Mouse (Mus musculus) kidney, postnatal 0 days (tissue): ENCODE data around the gene Il12rb1. TPM values are rescaled to one million over a fixed set of nuclear protein-coding genes. Genes with fewer than 3 reads are reported as not detected.

ENCODE experiments used
- ATAC-seq: fragments of 200-750 bp; cut with Nextera tagmentation; replicated peaks from 2 replicates; pipeline ENCODE4 v1.8.0; 2017; ENCODE audit warnings: low read depth, moderate number of reproducible peaks, moderate TSS enrichment, moderate library complexity; ENCODE audit not compliant: low FRiP score
- DNase-seq: peaks from one replicate; pipeline ENCODE4 v3.0.0-alpha.2; 2016; ENCODE audit warnings: low spot score
- H3K27ac ChIP-seq: fragments of 300-500 bp; sonication (generic); 2 replicates; pipeline ENCODE4 v1.5.1; 2014; ENCODE audit warnings: mild to moderate bottlenecking
- H3K27me3 ChIP-seq: fragments of 300-500 bp; sonication (generic); 2 replicates; pipeline ENCODE4 v1.6.1; 2014; ENCODE audit warnings: low read length, mixed read lengths; ENCODE audit not compliant: insufficient read depth
- H3K36me3 ChIP-seq: fragments of 300-500 bp; sonication (generic); 2 replicates; pipeline ENCODE4 v1.6.1; 2014; ENCODE audit warnings: low read length, mixed read lengths; ENCODE audit not compliant: insufficient read depth
- H3K4me1 ChIP-seq: fragments of 300-500 bp; sonication (generic); replicated peaks from 2 replicates; pipeline ENCODE4 v1.6.1; 2014; ENCODE audit warnings: antibody characterized with exemption, low read length, mixed read lengths; ENCODE audit not compliant: insufficient read depth
- H3K4me2 ChIP-seq: fragments of 300-500 bp; sonication (generic); 2 replicates; pipeline ENCODE4 v1.6.1; 2014; ENCODE audit warnings: mild to moderate bottlenecking, low read length, moderate library complexity, mixed read lengths
- H3K4me3 ChIP-seq: fragments of 300-500 bp; sonication (generic); replicated peaks from 2 replicates; pipeline ENCODE4 v1.5.1; 2014; ENCODE audit warnings: low read depth, low read length
- H3K9ac ChIP-seq: fragments of 300-500 bp; sonication (generic); 2 replicates; pipeline ENCODE4 v1.6.1; 2014; ENCODE audit warnings: low read depth, low read length
- H3K9me3 ChIP-seq: fragments of 300-500 bp; sonication (generic); replicated peaks from 2 replicates; pipeline ENCODE4 v1.6.1; 2016; ENCODE audit warnings: low read length, inconsistent platforms, mixed read lengths
- CTCF ChIP-seq: IDR thresholded peaks from 2 replicates; pipeline ENCODE4 v1.5.1; 2016; ENCODE audit warnings: antibody characterized with exemption, low read depth, mild to moderate bottlenecking, moderate library complexity
- WGBS: fragments of 180-500 bp; shearing (Covaris S2); extraction: QIAGEN DNeasy Blood & Tissue Kit; methylation state at CpG from one replicate; pipeline ENCODE4 v1.1.7; 2014; 5-methylcytosine and 5-hydroxymethylcytosine counted together
- polyA plus RNA-seq: library from polyadenylated mRNA; unstranded; fragments of >200 nt; fragmentation: Nextera tagmentation; extraction: Ambion mirVana; gene quantifications from 2 replicates; pipeline ENCODE4 v1.2.1, GENCODE M21; 2015

Gene Il12rb1
- polyA plus RNA-seq: 0.09 and 0.13 TPM in 2 replicates

DNA sequence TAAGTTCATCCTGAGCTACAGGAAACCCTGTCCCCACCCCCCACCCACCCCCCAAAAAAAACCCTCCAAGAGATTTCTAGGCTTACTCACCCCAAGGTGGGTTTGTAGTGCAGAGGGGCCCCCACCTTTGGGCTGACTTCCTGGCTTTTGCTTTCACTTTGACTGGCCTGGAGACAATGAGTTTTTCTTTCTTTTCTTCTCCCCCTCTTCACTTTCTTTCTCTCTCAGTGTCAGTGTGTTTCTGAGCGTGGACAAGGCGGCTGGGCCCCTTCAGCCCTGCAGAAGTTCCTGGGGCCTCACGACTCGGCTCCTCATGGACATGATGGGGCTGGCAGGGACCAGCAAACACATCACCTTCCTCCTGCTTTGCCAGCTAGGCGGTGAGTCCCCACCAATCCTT, at the start of gene Il12rb1:
Gene Il12rb1 (plus strand): TSS at position 211 of the 400 bp plus-strand sequence.
- H3K9me3 ChIP-seq: no peaks in the 10 kb centered on the region
- DNase-seq (no peak), ATAC-seq (no peak)
- H3K27me3 ChIP-seq: peaks cover 6% of the 10 kb centered on the region; the same call in 1 of the 2 replicates
- H3K36me3 ChIP-seq: no peaks in the 10 kb centered on the region
- no peak within 1 kb of the TSS for H3K9ac ChIP-seq
- H3K27ac ChIP-seq: no peak within 1 kb of the TSS
- H3K4me1 ChIP-seq: peaks cover 9% of the 10 kb centered on the region
- no peak for TF ChIP-seq CTCF
- no peak within 1 kb of the TSS for H3K4me3 ChIP-seq
- WGBS: 80% methylated on average over 5 of the region's 5 CpGs
- no peak within 1 kb of the TSS for H3K4me2 ChIP-seq

DNA sequence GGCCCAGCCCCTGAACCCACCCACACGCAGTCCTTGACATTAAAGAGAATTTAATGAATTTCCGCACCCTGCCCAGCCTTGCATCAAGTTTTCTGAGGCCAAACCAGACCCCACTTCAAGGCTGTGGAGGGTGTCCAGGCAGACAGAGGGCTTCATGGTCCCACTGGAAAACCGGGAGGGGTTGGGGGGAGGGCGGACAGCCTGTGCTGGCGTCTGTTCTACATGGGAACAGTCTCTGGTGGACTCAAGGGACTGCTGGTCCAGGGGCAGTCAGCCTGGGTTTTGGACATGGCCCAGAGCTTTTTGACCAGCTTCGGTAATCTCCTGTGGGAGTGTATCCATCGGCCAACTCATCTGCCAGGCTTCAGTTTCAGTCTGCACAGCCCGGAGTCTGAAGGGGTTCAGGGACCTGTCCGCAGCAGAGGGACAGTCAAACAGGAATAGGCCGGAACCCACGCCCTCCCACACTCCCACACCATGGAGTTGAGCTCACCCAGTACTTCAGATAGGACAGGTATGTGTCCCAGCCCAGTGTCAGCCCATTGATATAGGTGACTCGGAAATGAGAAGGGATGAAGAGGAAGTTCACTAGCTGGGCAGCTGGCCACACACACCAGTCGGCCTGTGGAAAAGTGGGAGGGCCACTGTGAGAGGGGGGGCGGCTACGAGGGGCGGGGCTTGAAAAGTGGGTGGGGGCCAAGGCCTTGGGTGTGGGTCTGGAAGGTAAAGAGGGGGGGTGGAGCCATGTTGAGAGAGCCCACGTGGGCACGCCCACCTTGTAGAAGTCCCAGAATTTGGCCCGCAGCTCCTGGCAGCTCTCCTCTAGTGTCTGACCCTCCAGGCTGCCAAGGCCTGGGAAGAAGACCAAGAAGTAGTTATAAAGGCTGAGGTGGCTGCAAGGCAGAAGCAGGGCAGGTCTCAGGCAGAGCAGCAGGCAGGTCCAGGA, 49.4 kb upstream of the Il12rb1 start:
- Histone ChIP-seq H3K9me3 (no peaks in the 10 kb centered on the region), H3K4me2 (no peak overlapping the region), H3K27ac (no peak overlapping the region), H3K27me3 (no peaks in the 10 kb centered on the region), H3K9ac (no peak overlapping the region), H3K4me1 (peaks cover 20% of the 10 kb centered on the region), H3K4me3 (no peak overlapping the region), H3K36me3 (0 out of 2 replicates have a peak, but pooled peaks cover 12% of the 10 kb centered on the region)
- DNase-seq (no peak), ATAC-seq (no peak)
- 55% methylated on average over 19 of the region's 19 CpGs for WGBS
- no peak for TF ChIP-seq CTCF

GRCm38 (mm10) chr8:70760350-70760749, 47.9 kb upstream of the Il12rb1 start:
- Histone ChIP-seq H3K4me3 (peak overlapping the region; percentile 62), H3K4me2 (peak overlapping the region; percentile 99), H3K9ac (peak overlapping the region; percentile 82), H3K27me3 (no peaks in the 10 kb centered on the region), H3K36me3 (0 out of 2 replicates have a peak, but pooled peaks cover 12% of the 10 kb centered on the region), H3K27ac (peak overlapping the region; percentile 83), H3K9me3 (no peaks in the 10 kb centered on the region), H3K4me1 (peaks cover 17% of the 10 kb centered on the region; the same call in 1 of the 2 replicates)
- under 1% methylated on average over 22 of the region's 22 CpGs for WGBS
- DNase-seq (no peak), ATAC-seq (no peak)
- no peak for TF ChIP-seq CTCF

DNA sequence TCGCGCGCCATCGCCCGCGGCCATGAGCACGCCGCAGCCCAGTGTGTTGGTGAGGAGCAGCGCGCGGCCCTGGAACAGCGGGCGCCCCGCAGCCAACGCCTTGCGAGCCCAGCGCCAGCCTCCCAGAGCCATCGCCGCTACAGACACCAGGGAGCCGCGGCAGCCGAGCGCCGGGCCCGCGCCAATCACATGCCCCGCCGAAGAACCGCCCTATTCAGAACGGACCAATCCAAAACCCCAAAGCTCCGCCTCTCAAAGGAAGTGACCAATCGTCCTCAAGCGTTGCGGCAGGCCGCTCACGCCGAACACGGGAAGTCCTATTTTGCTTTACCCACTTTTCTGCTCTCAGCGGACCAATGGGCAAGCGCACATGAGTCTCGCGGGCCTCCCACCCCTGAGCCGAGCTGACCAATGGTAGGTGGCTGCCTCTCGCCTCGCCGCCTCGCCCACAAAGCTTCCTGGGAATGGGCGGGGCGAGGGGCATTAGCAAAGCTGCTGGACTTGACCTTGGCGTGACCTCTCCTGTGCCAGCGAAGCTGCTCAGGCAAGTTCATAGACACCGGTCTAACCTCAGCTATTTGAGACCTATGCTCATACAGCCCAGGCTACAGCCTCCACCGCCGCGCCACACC, 47.4 kb upstream of the Il12rb1 start, which contains the start of gene Mpv17l2:
Gene Mpv17l2 (minus strand): TSS at position 172 of the 632 bp plus-strand sequence.
- no peak for TF ChIP-seq CTCF
- 0 out of 2 replicates have a peak, but pooled peaks cover 11% of the 10 kb centered on the region for H3K36me3 ChIP-seq
- H3K4me2 ChIP-seq: peak within 1 kb of the TSS; percentile 99
- peak within 1 kb of the TSS; percentile 83 for H3K27ac ChIP-seq
- peak within 1 kb of the TSS; percentile 82 for H3K9ac ChIP-seq
- H3K9me3 ChIP-seq: no peaks in the 10 kb centered on the region
- DNase-seq (peak; percentile 100), ATAC-seq (peak; percentile 93)
- peaks cover 20% of the 10 kb centered on the region; the same call in 1 of the 2 replicates for H3K4me1 ChIP-seq
- no peaks in the 10 kb centered on the region for H3K27me3 ChIP-seq
- under 1% methylated on average over 54 of the region's 55 CpGs for WGBS
- peak within 1 kb of the TSS; percentile 62 for H3K4me3 ChIP-seq

GRCm38 (mm10) chr8:70762118-70762517, 46.1 kb upstream of the Il12rb1 start:
- H3K4me2 ChIP-seq: no peak overlapping the region
- H3K27me3 ChIP-seq: no peaks in the 10 kb centered on the region
- no peak overlapping the region for H3K27ac ChIP-seq
- H3K4me3 ChIP-seq: no peak overlapping the region
- H3K4me1 ChIP-seq: peaks cover 31% of the 10 kb centered on the region
- DNase-seq: no peak
- no peak for ATAC-seq
- no peaks in the 10 kb centered on the region for H3K9me3 ChIP-seq
- 77% methylated on average over 1 of the region's 1 CpGs for WGBS
- 0 out of 2 replicates have a peak, but pooled peaks cover 6% of the 10 kb centered on the region for H3K36me3 ChIP-seq
- no peak overlapping the region for H3K9ac ChIP-seq
- TF ChIP-seq CTCF: no peak

DNA sequence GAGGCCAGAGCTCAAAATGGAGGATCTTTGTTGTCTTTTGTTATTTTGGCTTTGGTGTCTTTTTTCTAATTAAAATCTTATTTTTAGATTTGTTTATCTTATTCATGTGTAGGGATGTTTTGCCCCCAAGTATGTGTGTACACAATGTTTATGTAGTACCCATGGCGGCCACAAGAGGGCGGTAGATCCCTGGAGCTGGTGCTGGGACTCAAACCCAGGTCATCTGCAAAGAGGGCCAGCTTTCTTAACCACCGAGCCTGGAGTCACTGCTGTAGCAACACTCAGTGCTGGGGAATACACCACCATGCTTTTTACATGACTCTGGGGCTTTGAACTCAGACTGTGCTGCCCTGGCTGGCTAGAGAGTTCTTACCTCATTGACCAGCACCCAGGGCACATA, 44.9 kb upstream of the Il12rb1 start:
- Histone ChIP-seq H3K36me3 (peaks cover under 1% of the 10 kb centered on the region; the same call in 1 of the 2 replicates), H3K27me3 (no peaks in the 10 kb centered on the region), H3K9ac (no peak overlapping the region), H3K4me1 (peaks cover 31% of the 10 kb centered on the region), H3K27ac (no peak overlapping the region), H3K9me3 (no peaks in the 10 kb centered on the region), H3K4me2 (no peak overlapping the region), H3K4me3 (no peak overlapping the region)
- DNase-seq (no peak), ATAC-seq (no peak)
- peak; percentile 85 for TF ChIP-seq CTCF
- WGBS: 8% methylated on average over 3 of the region's 3 CpGs
